Comparison of ENCODE assay signal across 23 mouse cellular contexts in the genomic region with DNA sequence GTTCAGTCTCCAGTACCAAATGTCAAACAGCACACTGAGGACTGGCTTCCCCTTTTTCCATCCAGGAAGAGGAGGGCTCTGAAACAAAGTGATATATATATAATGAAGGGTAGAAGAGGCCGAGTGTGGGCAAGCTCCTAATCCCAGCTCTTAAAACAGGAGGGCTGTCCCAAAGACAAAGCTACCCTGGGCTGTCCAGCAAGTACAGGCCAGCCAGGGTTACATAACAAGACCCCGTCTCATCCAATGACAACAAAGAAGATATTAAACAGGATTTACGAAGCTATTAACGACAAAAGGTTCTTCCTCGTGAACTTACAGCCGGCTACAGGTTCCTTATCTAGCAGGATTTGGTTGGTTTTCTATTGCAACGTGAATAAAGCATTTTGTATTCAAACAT. TPM values are rescaled to one million over a fixed set of nuclear protein-coding genes. Genes with fewer than 3 reads are reported as not detected.
DNase-seq lines count a peak whose midpoint lies in the region; ATAC-seq and TF ChIP-seq lines count a peak whose summit lies in the region.
"Had no signal": no experiment of that assay in that cellular context is flagged by ENCODE, and none has a peak within 500 bp of the region (broad histone marks: within the 10 kb centered on the region; RNA-seq: fewer than 3 reads in every experiment).

No protein-coding gene starts in this region.

- H3K4me2 ChIP-seq in liver, embryonic 11.5 days: no peak overlapping the region
- no peak overlapping the region for H3K4me2 ChIP-seq in liver, postnatal 0 days (ENCODE audit: low read depth, low read length)
- H3K4me2 ChIP-seq: heart, embryonic 11.5 days; hindbrain, embryonic 12.5 days; hindbrain, embryonic 15.5 days had no signal

- no peak for TF ChIP-seq EP300 in liver, postnatal 0 days (IDR thresholded peaks at IDR 0.05; ENCODE audit: low read depth)

- no peak overlapping the region for H3K9ac ChIP-seq in liver, adult 2 months (ENCODE audit: low read depth, low read length)
- no peak overlapping the region for H3K9ac ChIP-seq in liver, embryonic 11.5 days (ENCODE audit: low read depth, low read length)
- H3K9ac ChIP-seq in liver, postnatal 0 days (replicated peaks): no peak overlapping the region
- H3K9ac ChIP-seq: forebrain, postnatal 0 days; hindbrain, embryonic 12.5 days; hindbrain, embryonic 15.5 days had no signal

- no peak for TF ChIP-seq POLR2A in liver, adult 2 months (IDR thresholded peaks at IDR 0.05; ENCODE audit: extremely low read depth, insufficient read depth, low read length)

- no peaks in the 10 kb centered on the region for H3K27me3 ChIP-seq in liver, adult 2 months (ENCODE audit: control insufficient read depth, insufficient read depth, low read length)
- no peaks in the 10 kb centered on the region for H3K27me3 ChIP-seq in liver, embryonic 11.5 days (replicated peaks; ENCODE audit: control insufficient read depth, insufficient read depth, low read length)
- H3K27me3 ChIP-seq in liver, postnatal 0 days (ENCODE audit: insufficient read depth, low read length): no peaks in the 10 kb centered on the region
- H3K27me3 ChIP-seq: CH12.LX; hindbrain, embryonic 12.5 days; hindbrain, embryonic 15.5 days; Patski had no signal

- H3K4me3 ChIP-seq in liver, adult 2 months (ENCODE audit: insufficient read depth, low read depth, low read length): no peak overlapping the region
- H3K4me3 ChIP-seq in liver, embryonic 11.5 days (ENCODE audit: low read depth, low read length): no peak overlapping the region
- H3K4me3 ChIP-seq in liver, postnatal 0 days (ENCODE audit: low read depth, low read length): no peak overlapping the region
- H3K4me3 ChIP-seq: gastrocnemius, adult 2 months; heart, adult 2 months; hindbrain, embryonic 12.5 days; hindbrain, embryonic 15.5 days had no signal

- TF ChIP-seq CTCF in liver, adult 2 months (IDR thresholded peaks at IDR 0.05; ENCODE audit: low read depth, low read length): no peak
- TF ChIP-seq CTCF in liver, postnatal 0 days (IDR thresholded peaks at IDR 0.05; ENCODE audit: low read depth): no peak

- peaks cover 40% of the 10 kb centered on the region for H3K4me1 ChIP-seq in liver, adult 2 months (ENCODE audit: control insufficient read depth, insufficient read depth, low read length)
- H3K4me1 ChIP-seq in liver, embryonic 11.5 days (replicated peaks; ENCODE audit: control insufficient read depth, insufficient read depth, low read length): peaks cover 32% of the 10 kb centered on the region
- H3K4me1 ChIP-seq in liver, postnatal 0 days (ENCODE audit: insufficient read depth): peaks cover 48% of the 10 kb centered on the region
- H3K4me1 ChIP-seq: hindbrain, embryonic 12.5 days had no signal

- peaks cover 57% of the 10 kb centered on the region for H3K79me2 ChIP-seq in liver, adult 2 months (ENCODE audit: control insufficient read depth, insufficient read depth, low read length)

- WGBS in liver, adult 2 months: 39% methylated on average over 7 of the region's 7 CpGs
- WGBS in liver, embryonic 11.5 days: 76% methylated on average over 7 of the region's 7 CpGs
- 62% methylated on average over 7 of the region's 7 CpGs for WGBS in liver, postnatal 0 days (ENCODE audit: insufficient replicate concordance)

- H3K27ac ChIP-seq in liver, adult 2 months (replicated peaks; ENCODE audit: insufficient read depth, low read depth, low read length): peak overlapping the region; percentile 42
- H3K27ac ChIP-seq in liver, embryonic 11.5 days (ENCODE audit: low read depth, low read length): no peak overlapping the region
- H3K27ac ChIP-seq in liver, postnatal 0 days (ENCODE audit: low read depth): peak overlapping the region; percentile 35
- H3K27ac ChIP-seq: gastrocnemius, adult 2 months; heart, adult 2 months; hindbrain, embryonic 12.5 days; hindbrain, embryonic 15.5 days had no signal

- H3K36me3 ChIP-seq in liver, adult 2 months (ENCODE audit: control insufficient read depth, insufficient read depth, low read length): peaks cover 11% of the 10 kb centered on the region; the same call in 1 of the 2 replicates
- peaks cover 2% of the 10 kb centered on the region; the same call in 1 of the 2 replicates for H3K36me3 ChIP-seq in liver, embryonic 11.5 days (ENCODE audit: control insufficient read depth, insufficient read depth, low read length)
- H3K36me3 ChIP-seq in liver, postnatal 0 days (replicated peaks; ENCODE audit: insufficient read depth, low read length): peaks cover 49% of the 10 kb centered on the region
- H3K36me3 ChIP-seq: hindbrain, embryonic 12.5 days; hindbrain, embryonic 15.5 days had no signal

- no peak for DNase-seq in liver, adult 2 months (ENCODE audit: extremely low read depth, low read depth, low spot score)
- DNase-seq in liver, embryonic 11.5 days (ENCODE audit: low spot score): no peak
- DNase-seq in gonadal fat pad, adult 2 months (ENCODE audit: low read depth): peak; percentile 70
- DNase-seq in liver, postnatal 0 days: no peak
- no peak for DNase-seq in layer of hippocampus, postnatal 10 days (ENCODE audit: low spot score in 2 of 2)
- no peak for DNase-seq in left cerebral cortex, adult 11 months (ENCODE audit: low spot score)
- DNase-seq: adrenal gland, postnatal 10 days; adrenal gland, postnatal 36 days; B cell, adult 2 months; cerebellum, adult 18-20 months; cerebellum, adult 9-10 months; cerebellum, postnatal 14 days; forebrain, postnatal 0 days; gastrocnemius, adult 2 months; gastrocnemius, postnatal 14 days; heart, adult 2 months had no signal

- no peak for ATAC-seq in liver, embryonic 11.5 days (replicated peaks; ENCODE audit: low FRiP score)
- no peak for ATAC-seq in liver, postnatal 0 days
- ATAC-seq: forebrain, embryonic 14.5 days; forebrain, postnatal 0 days; Patski had no signal

- H3K9me3 ChIP-seq in liver, embryonic 11.5 days (ENCODE audit: control insufficient read depth, low read length): no peaks in the 10 kb centered on the region
- no peaks in the 10 kb centered on the region for H3K9me3 ChIP-seq in liver, postnatal 0 days (ENCODE audit: low read length)
- H3K9me3 ChIP-seq: G1E; hindbrain, embryonic 12.5 days; hindbrain, embryonic 15.5 days had no signal

RNA-seq across cellular contexts. Expression of a gene that starts 7.1 kb away (rescaled TPM):
- total RNA-seq in liver, adult 2 months (2014; rRNA removed): 63.0 and 71.9 TPM in 2 replicates
- 106 and 139 TPM in 2 replicates for polyA plus RNA-seq in liver, adult 2 months (2012; rRNA removed)
- polyA plus RNA-seq in liver, embryonic 11.5 days (2014; fragmentation: Nextera tagmentation; extraction: Ambion mirVana): 20.4 and 21.4 TPM in 2 replicates
- polyA plus RNA-seq in gonadal fat pad, adult 2 months (2012; rRNA removed): 46.8 and 50.8 TPM in 2 replicates
- polyA plus RNA-seq in liver, postnatal 0 days (2015; fragmentation: Nextera tagmentation; extraction: Ambion mirVana): 44.4 and 45.4 TPM in 2 replicates
- 10 to 100 TPM; 19.3 to 21.2 TPM for total RNA-seq in layer of hippocampus, postnatal 10 days (2021)

RNA-seq across cellular contexts. Expression of a gene that starts 27.0 kb away (rescaled TPM):
- 0.34 and 0.74 TPM in 2 replicates for total RNA-seq in liver, adult 2 months (2014; rRNA removed)
- polyA plus RNA-seq in liver, adult 2 months (2012; rRNA removed): 0.25 TPM in 1 of 2 replicates, not detected in the other
- polyA plus RNA-seq in liver, embryonic 11.5 days (2014; fragmentation: Nextera tagmentation; extraction: Ambion mirVana): 37.2 and 37.3 TPM in 2 replicates
- polyA plus RNA-seq in gonadal fat pad, adult 2 months (2012; rRNA removed): 8.7 TPM in 2 replicates
- polyA plus RNA-seq in liver, postnatal 0 days (2015; fragmentation: Nextera tagmentation; extraction: Ambion mirVana): 36.5 and 38.0 TPM in 2 replicates
- under 1 TPM; 0.40 to 0.57 TPM for total RNA-seq in layer of hippocampus, postnatal 10 days (2021)
- total RNA-seq: adrenal gland, postnatal 36 days; CH12.LX; gastrocnemius, adult 2 months; gastrocnemius, postnatal 14 days had no signal
- polyA plus RNA-seq: Patski had no signal

RNA-seq across cellular contexts. Expression of a gene that starts 30.7 kb away (rescaled TPM):
- total RNA-seq in liver, adult 2 months (2014; rRNA removed): 1.0 and 1.1 TPM in 2 replicates
- polyA plus RNA-seq in liver, adult 2 months (2012; rRNA removed): 0.51 and 0.98 TPM in 2 replicates
- polyA plus RNA-seq in liver, embryonic 11.5 days (2014; fragmentation: Nextera tagmentation; extraction: Ambion mirVana): 5.6 and 7.8 TPM in 2 replicates
- 1.1 and 1.3 TPM in 2 replicates for polyA plus RNA-seq in gonadal fat pad, adult 2 months (2012; rRNA removed)
- polyA plus RNA-seq in liver, postnatal 0 days (2015; fragmentation: Nextera tagmentation; extraction: Ambion mirVana): 2.8 and 3.2 TPM in 2 replicates
- total RNA-seq in layer of hippocampus, postnatal 10 days (2021): 1 to 10 TPM; 2.7 to 4.4 TPM

RNA-seq across cellular contexts. Expression of a gene that starts 33.7 kb away (rescaled TPM):
- total RNA-seq in liver, adult 2 months (2014; rRNA removed): 18.6 and 22.8 TPM in 2 replicates
- 5.6 and 6.8 TPM in 2 replicates for polyA plus RNA-seq in liver, adult 2 months (2012; rRNA removed)
- 84.8 and 89.0 TPM in 2 replicates for polyA plus RNA-seq in liver, embryonic 11.5 days (2014; fragmentation: Nextera tagmentation; extraction: Ambion mirVana)
- polyA plus RNA-seq in gonadal fat pad, adult 2 months (2012; rRNA removed): 25.3 and 25.8 TPM in 2 replicates
- 19.7 and 19.8 TPM in 2 replicates for polyA plus RNA-seq in liver, postnatal 0 days (2015; fragmentation: Nextera tagmentation; extraction: Ambion mirVana)
- total RNA-seq in layer of hippocampus, postnatal 10 days (2021): 10 to 100 TPM; 28.4 to 35.1 TPM

RNA-seq across cellular contexts. Expression of a gene that starts 46.0 kb away (rescaled TPM):
- 271 and 286 TPM in 2 replicates for total RNA-seq in liver, adult 2 months (2014; rRNA removed)
- 165 and 177 TPM in 2 replicates for polyA plus RNA-seq in liver, adult 2 months (2012; rRNA removed)
- polyA plus RNA-seq in liver, embryonic 11.5 days (2014; fragmentation: Nextera tagmentation; extraction: Ambion mirVana): 1,371 and 1,468 TPM in 2 replicates
- 256 and 292 TPM in 2 replicates for polyA plus RNA-seq in gonadal fat pad, adult 2 months (2012; rRNA removed)
- 445 and 452 TPM in 2 replicates for polyA plus RNA-seq in liver, postnatal 0 days (2015; fragmentation: Nextera tagmentation; extraction: Ambion mirVana)
- 100 to 1,000 TPM; 248 to 265 TPM for total RNA-seq in layer of hippocampus, postnatal 10 days (2021)
